ENCODE assay signal across 8 mouse cellular contexts in the genomic region with DNA sequence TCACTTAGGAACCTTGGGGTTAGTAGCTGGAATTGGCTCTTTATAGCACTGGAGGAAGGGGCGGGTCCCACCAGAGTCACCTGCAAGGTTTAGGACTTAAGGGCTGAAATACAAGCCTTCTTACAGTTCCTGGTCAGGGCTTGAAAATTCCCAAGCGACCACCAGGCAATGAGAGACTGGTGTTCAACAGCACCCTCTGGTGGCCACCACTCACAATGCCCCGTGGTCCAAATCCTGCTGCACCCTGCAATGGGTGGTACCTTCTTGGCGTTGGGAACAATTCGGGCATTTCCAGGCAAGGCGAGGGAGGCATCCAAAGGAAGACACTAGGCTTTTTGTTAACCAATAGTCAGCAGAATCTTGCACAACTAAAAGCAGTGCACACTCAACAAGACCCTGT. TPM values are rescaled to one million over a fixed set of nuclear protein-coding genes. Genes with fewer than 3 reads are reported as not detected.
A peak's percentile ranks its signal among the peaks of the same experiment; 100 is the strongest.
DNase-seq lines count a peak whose midpoint lies in the region; ATAC-seq and TF ChIP-seq lines count a peak whose summit lies in the region.

No protein-coding gene starts in this region.

- TF ChIP-seq CTCF in MEL (IDR thresholded peaks at IDR 0.05 in 2 of 3, conservative IDR thresholded peaks at IDR 0.05 in 1 of 3; ENCODE audit: control insufficient read depth in 1 of 3, insufficient read depth in 1 of 3, low read depth in 2 of 3, low read length in 3 of 3, poor library complexity in 1 of 3, severe bottlenecking in 1 of 3) = peak; percentile 76 to 90 (median 87)
- TF ChIP-seq CTCF in olfactory bulb, adult 2 months (IDR thresholded peaks at IDR 0.05; ENCODE audit: insufficient read depth, low read depth, low read length) = 0 out of 2 replicates have a peak, but pooled peaks have one; percentile 7

- H3K4me1 ChIP-seq in hindbrain, embryonic 11.5 days (replicated peaks; ENCODE audit: control insufficient read depth, insufficient read depth, low read length) = no peaks in the 10 kb centered on the region
- H3K4me1 ChIP-seq in hindbrain, embryonic 14.5 days (replicated peaks; ENCODE audit: control insufficient read depth, insufficient read depth, low read length) = no peaks in the 10 kb centered on the region; the same call in 1 of the 2 replicates
- no peaks in the 10 kb centered on the region for H3K4me1 ChIP-seq in MEL (ENCODE audit: control insufficient read depth in 1 of 2, insufficient read depth in 2 of 2, low read length in 2 of 2)
- no peaks in the 10 kb centered on the region for H3K4me1 ChIP-seq in olfactory bulb, adult 2 months (ENCODE audit: control insufficient read depth, insufficient read depth, low read length)

- ATAC-seq in hindbrain, embryonic 11.5 days (ENCODE audit: low FRiP score) = no peak
- no peak for ATAC-seq in hindbrain, embryonic 14.5 days (ENCODE audit: low FRiP score)

- no peaks in the 10 kb centered on the region for H3K9me3 ChIP-seq in hindbrain, embryonic 11.5 days (ENCODE audit: control insufficient read depth, low read length)
- no peaks in the 10 kb centered on the region for H3K9me3 ChIP-seq in hindbrain, embryonic 14.5 days (ENCODE audit: control insufficient read depth, low read length)
- H3K9me3 ChIP-seq in MEL (replicated peaks; ENCODE audit: insufficient read depth, low read length) = no peaks in the 10 kb centered on the region

- TF ChIP-seq POLR2A in MEL (IDR thresholded peaks at IDR 0.05; ENCODE audit: control insufficient read depth in 1 of 2, insufficient read depth in 1 of 2, low read depth in 1 of 2, low read length in 2 of 2, poor library complexity in 1 of 2) = no peak
- TF ChIP-seq POLR2A in olfactory bulb, adult 2 months (IDR thresholded peaks at IDR 0.05; ENCODE audit: insufficient read depth, low read depth, low read length) = no peak

- H3K36me3 ChIP-seq in hindbrain, embryonic 11.5 days (ENCODE audit: control insufficient read depth, insufficient read depth, low read length) = 0 out of 2 replicates have a peak, but pooled peaks cover 3% of the 10 kb centered on the region
- peaks cover 15% of the 10 kb centered on the region; the same call in 1 of the 2 replicates for H3K36me3 ChIP-seq in hindbrain, embryonic 14.5 days (replicated peaks; ENCODE audit: control insufficient read depth, insufficient read depth)
- no peaks in the 10 kb centered on the region for H3K36me3 ChIP-seq in MEL (ENCODE audit: control insufficient read depth in 1 of 2, insufficient read depth in 2 of 2, low read length in 2 of 2)

- no peak overlapping the region for H3K9ac ChIP-seq in hindbrain, embryonic 11.5 days (ENCODE audit: low read depth, low read length)
- no peak overlapping the region for H3K9ac ChIP-seq in hindbrain, embryonic 14.5 days
- H3K9ac ChIP-seq in MEL (ENCODE audit: control insufficient read depth, low read depth, low read length, poor library complexity, severe bottlenecking) = no peak overlapping the region

- no peak overlapping the region for H3K27ac ChIP-seq in hindbrain, embryonic 11.5 days (ENCODE audit: low read depth, low read length)
- H3K27ac ChIP-seq in hindbrain, embryonic 14.5 days = no peak overlapping the region
- H3K27ac ChIP-seq in MEL (ENCODE audit: control insufficient read depth, low read depth, low read length) = no peak overlapping the region
- no peak overlapping the region for H3K27ac ChIP-seq in olfactory bulb, adult 2 months (ENCODE audit: insufficient read depth, low read depth, low read length)

- H3K79me2 ChIP-seq in MEL (ENCODE audit: control insufficient read depth, insufficient read depth, low read length, poor library complexity) = no peaks in the 10 kb centered on the region

- H3K27me3 ChIP-seq in hindbrain, embryonic 11.5 days (ENCODE audit: control insufficient read depth, insufficient read depth, low read length) = no peaks in the 10 kb centered on the region
- H3K27me3 ChIP-seq in hindbrain, embryonic 14.5 days (ENCODE audit: control insufficient read depth, insufficient read depth, low read length) = no peaks in the 10 kb centered on the region
- no peaks in the 10 kb centered on the region for H3K27me3 ChIP-seq in MEL (ENCODE audit: control insufficient read depth in 1 of 2, insufficient read depth in 2 of 2, low read length in 2 of 2)

- peak; percentile 55 for DNase-seq in hindbrain, embryonic 11.5 days (ENCODE audit: low spot score)
- DNase-seq in hindbrain, embryonic 14.5 days (ENCODE audit: low spot score) = no peak
- DNase-seq in A20 (ENCODE audit: low read depth, low spot score) (peak; percentile 41), MEL (ENCODE audit: low read depth, low spot score) (peak; percentile 50)
- peak; percentile 33 for DNase-seq in forelimb bud, embryonic 11.5 days (ENCODE audit: low read depth, low spot score)
- DNase-seq in frontal cortex, postnatal 36 days (ENCODE audit: low spot score in 2 of 2) = no peak
- no peak for DNase-seq in left cerebral cortex, adult 11 months (ENCODE audit: low spot score)

- H3K4me3 ChIP-seq in hindbrain, embryonic 11.5 days (ENCODE audit: low read depth, low read length) = no peak overlapping the region
- no peak overlapping the region for H3K4me3 ChIP-seq in hindbrain, embryonic 14.5 days (replicated peaks; ENCODE audit: low read length)
- H3K4me3 ChIP-seq in MEL (ENCODE audit: control insufficient read depth in 1 of 2, insufficient read depth in 1 of 2, low read depth in 2 of 2, low read length in 2 of 2) = no peak overlapping the region
- no peak overlapping the region for H3K4me3 ChIP-seq in olfactory bulb, adult 2 months (ENCODE audit: insufficient read depth, low read depth, low read length)

- TF ChIP-seq EP300 in MEL (IDR thresholded peaks at IDR 0.05; ENCODE audit: low read depth in 1 of 2, low read length in 2 of 2) = no peak

- H3K4me2 ChIP-seq in hindbrain, embryonic 11.5 days (replicated peaks; ENCODE audit: low read depth, low read length) = no peak overlapping the region
- H3K4me2 ChIP-seq in hindbrain, embryonic 14.5 days (replicated peaks) = no peak overlapping the region

- TF ChIP-seq RAD21 in MEL (IDR thresholded peaks at IDR 0.05; ENCODE audit: low read depth, low read length) = peak; percentile 49

- WGBS in hindbrain, embryonic 11.5 days = 62% methylated on average over 6 of the region's 6 CpGs
- WGBS in hindbrain, embryonic 14.5 days = 64% methylated on average over 6 of the region's 6 CpGs
- WGBS in olfactory bulb, adult 2 months = 72% methylated on average over 6 of the region's 6 CpGs

TF ChIP-seq in MEL, 35 proteins besides CTCF, POLR2A, EP300 and RAD21:
- TF ChIP-seq SMC3 (IDR thresholded peaks at IDR 0.05; ENCODE audit: low read depth, low read length) = peak; percentile 59
- TF ChIP-seq HCFC1 (IDR thresholded peaks at IDR 0.05; ENCODE audit: low read depth, low read length) = no peak

RNA-seq across cellular contexts. Expression of gene Pheta1, which starts 30.4 kb away (rescaled TPM):
- polyA plus RNA-seq in hindbrain, embryonic 11.5 days (2014; fragmentation: Nextera tagmentation; extraction: Ambion mirVana) = 27.0 and 29.3 TPM in 2 replicates
- polyA plus RNA-seq in hindbrain, embryonic 14.5 days (2014; fragmentation: Nextera tagmentation; extraction: Ambion mirVana) = 28.7 and 32.3 TPM in 2 replicates
- 6.6 and 8.1 TPM in 2 replicates for total RNA-seq in MEL (2012; rRNA removed)
- 1 to 10 TPM in 1 of 2 experiments, not detected in 1; 8.8 TPM for polyA plus RNA-seq in MEL (2012; ENCODE audit: insufficient read depth in 1 of 2, insufficient read length in 2 of 2, low read depth in 1 of 2, low replicate concordance in 2 of 2, missing spikeins in 1 of 2)
- not detected in 2 replicates for polyA plus RNA-seq in olfactory bulb, adult 2 months (2012; ENCODE audit: insufficient read depth, insufficient read length, low replicate concordance, missing spikeins)

RNA-seq across cellular contexts. Expression of gene Sh2b3, which starts 41.8 kb away (rescaled TPM):
- 8.4 and 9.6 TPM in 2 replicates for polyA plus RNA-seq in hindbrain, embryonic 11.5 days (2014; fragmentation: Nextera tagmentation; extraction: Ambion mirVana)
- polyA plus RNA-seq in hindbrain, embryonic 14.5 days (2014; fragmentation: Nextera tagmentation; extraction: Ambion mirVana) = 8.8 and 9.1 TPM in 2 replicates
- total RNA-seq in MEL (2012; rRNA removed) = 14.0 and 18.1 TPM in 2 replicates
- polyA plus RNA-seq in MEL (2012; ENCODE audit: insufficient read depth in 1 of 2, insufficient read length in 2 of 2, low read depth in 1 of 2, low replicate concordance in 2 of 2, missing spikeins in 1 of 2) = 10 to 100 TPM in 1 of 2 experiments, not detected in 1; 43.2 TPM
- polyA plus RNA-seq in olfactory bulb, adult 2 months (2012; ENCODE audit: insufficient read depth, insufficient read length, low replicate concordance, missing spikeins) = not detected in 2 replicates

Comparison
In these comparisons a context has a peak if more than half of its experiments do, and no peak if none do; other contexts are left out.
1. DNase-seq: peak in hindbrain, embryonic 11.5 days (single experiment), A20 (single experiment), MEL (single experiment) and forelimb bud, embryonic 11.5 days (single experiment); none in hindbrain, embryonic 14.5 days (single experiment), frontal cortex, postnatal 36 days (0 of 2) and left cerebral cortex, adult 11 months (single experiment).